Mouse (Mus musculus): ENCODE results near the gene Crebbp.

- TF ChIP-seq CTCF (IDR thresholded peaks at IDR 0.05; ENCODE audit: control insufficient read depth, insufficient read depth, low read length) (no peak), POLR2A (IDR thresholded peaks at IDR 0.05; ENCODE audit: borderline replicate concordance, control insufficient read depth, low read depth, low read length) (no peak)
Observed at GRCm38 (mm10) chr16:4236131-4236530, 22.3 kb upstream of the Crebbp start.
